Mouse (Mus musculus) ES-E14 (cell line): ENCODE results near the gene Tfap4. TPM values are rescaled to one million over a fixed set of nuclear protein-coding genes. Genes with fewer than 3 reads are reported as not detected.
A peak's percentile ranks its signal among the peaks of the same experiment; 100 is the strongest.

Source experiments
- DNase-seq: peaks from one replicate; pipeline ENCODE4 v3.0.0-alpha.2; 2013; ENCODE audit warnings: low read depth, low spot score
- H3K27ac ChIP-seq: 2 replicates; pipeline ENCODE4 v1.5.1; 2012; ENCODE audit warnings: low read depth, mild to moderate bottlenecking, low read length, moderate library complexity, mixed read lengths; ENCODE audit not compliant: poor library complexity, insufficient read depth, severe bottlenecking
- H3K36me3 ChIP-seq: 2 replicates; pipeline ENCODE4 v1.6.1; 2012; ENCODE audit warnings: mild to moderate bottlenecking, low read length, moderate library complexity, mixed read lengths; ENCODE audit not compliant: control insufficient read depth, poor library complexity, insufficient read depth, severe bottlenecking
- H3K4me1 ChIP-seq, 2 experiments: fragments of 150-350 bp in 1 of 2; sonication (generic) in 1 of 2; 2 replicates each; pipeline ENCODE4 v1.6.1; 2012; ENCODE audit warnings: low read length in 2 of 2, mild to moderate bottlenecking in 1 of 2, mixed read lengths in 1 of 2; ENCODE audit not compliant: control insufficient read depth in 2 of 2, insufficient read depth in 2 of 2, poor library complexity in 1 of 2
- H3K4me3 ChIP-seq, 2 experiments: fragments of 150-350 bp in 1 of 2; sonication (generic) in 1 of 2; 2 replicates each; pipeline ENCODE4 v1.5.1; 2012; ENCODE audit warnings: low read length in 2 of 2, low read depth in 1 of 2, mild to moderate bottlenecking in 1 of 2, mixed read lengths in 1 of 2; ENCODE audit not compliant: insufficient read depth in 1 of 2, poor library complexity in 1 of 2, severe bottlenecking in 1 of 2
- H3K9ac ChIP-seq: 2 replicates; pipeline ENCODE4 v1.6.1; 2012; ENCODE audit warnings: low read depth, mild to moderate bottlenecking, low read length, mixed read lengths; ENCODE audit not compliant: poor library complexity, insufficient read depth, severe bottlenecking
- H3K9me3 ChIP-seq: fragments of 150-350 bp; sonication (generic); 2 replicates; pipeline ENCODE4 v1.6.1; 2012; ENCODE audit warnings: low read depth, mild to moderate bottlenecking, low read length; ENCODE audit not compliant: control insufficient read depth, insufficient read depth
- CHD2 ChIP-seq: IDR thresholded peaks from 2 replicates; pipeline ENCODE4 v1.6.1; 2014; ENCODE audit warnings: mild to moderate bottlenecking, low read depth, low read length, inconsistent platforms
- HCFC1 ChIP-seq: IDR thresholded peaks from 2 replicates; pipeline ENCODE4 v1.6.1; 2012; ENCODE audit warnings: low read length, inconsistent platforms, borderline replicate concordance; ENCODE audit not compliant: insufficient read depth
- MAFK ChIP-seq: IDR thresholded peaks from 2 replicates; pipeline ENCODE4 v1.6.1; 2014; ENCODE audit warnings: mild to moderate bottlenecking, low read depth, low read length, inconsistent platforms; ENCODE audit not compliant: insufficient read depth
- ZC3H11A ChIP-seq: IDR thresholded peaks from 2 replicates; pipeline ENCODE4 v1.6.1; 2012; ENCODE audit warnings: low read depth, mild to moderate bottlenecking, inconsistent platforms, low read length, borderline replicate concordance
- ZNF384 ChIP-seq: IDR thresholded peaks from 2 replicates; pipeline ENCODE4 v1.6.1; 2012; ENCODE audit warnings: low read depth, low read length, inconsistent platforms
- in situ Hi-C, 2 experiments: fragments of 600-800 bp; cut with MboI; formaldehyde crosslinking; loops; one replicate each; pipeline ENCODE4 v1.15.1; 2025; ENCODE audit warnings: low sequenced_read_pairs in 2 of 2, inconsistent platforms in 1 of 2; ENCODE audit not compliant: unreplicated experiment in 2 of 2
- total RNA-seq: library from RNA; depleted of rRNA; stranded (reverse); fragments of 300-350 nt; gene quantifications from 2 replicates; pipeline ENCODE4 v1.2.3, GENCODE M21; 2012

Tfap4 gene
- total RNA-seq, 1 experiment, result 15.4 TPM

- in situ Hi-C loops, result no loop called here
- no peak for DNase-seq
- Histone ChIP-seq H3K4me1 (peaks cover 0 to 4% of the 10 kb centered on the region in 2 experiments; a peak in 1 of 4 replicates), H3K27ac (no peak overlapping the region), H3K9ac (no peak overlapping the region), H3K4me3 (no peak overlapping the region), H3K9me3 (no peaks in the 10 kb centered on the region), H3K36me3 (no peaks in the 10 kb centered on the region)
- TF ChIP-seq MAFK (no peak), CHD2 (no peak), HCFC1 (no peak), ZNF384 (no peak), ZC3H11A (no peak)
Measured at GRCm38 (mm10) chr16:4570737-4571136, 11.1 kb upstream of the Tfap4 start.

GRCm38 (mm10) chr16:4567912-4568311 is 8.3 kb upstream of the Tfap4 start:
- Histone ChIP-seq H3K4me1 (peaks cover 0 to 7% of the 10 kb centered on the region in 2 experiments; a peak in 2 of 4 replicates), H3K4me3 (no peak overlapping the region), H3K36me3 (no peaks in the 10 kb centered on the region), H3K9ac (no peak overlapping the region), H3K27ac (no peak overlapping the region), H3K9me3 (no peaks in the 10 kb centered on the region)
- DNase-seq, result peak; percentile 87
- in situ Hi-C loops, result no loop called here
- no peak for TF ChIP-seq HCFC1
- peak; percentile 49; the same call in 1 of the 2 replicates for TF ChIP-seq ZC3H11A

DNA sequence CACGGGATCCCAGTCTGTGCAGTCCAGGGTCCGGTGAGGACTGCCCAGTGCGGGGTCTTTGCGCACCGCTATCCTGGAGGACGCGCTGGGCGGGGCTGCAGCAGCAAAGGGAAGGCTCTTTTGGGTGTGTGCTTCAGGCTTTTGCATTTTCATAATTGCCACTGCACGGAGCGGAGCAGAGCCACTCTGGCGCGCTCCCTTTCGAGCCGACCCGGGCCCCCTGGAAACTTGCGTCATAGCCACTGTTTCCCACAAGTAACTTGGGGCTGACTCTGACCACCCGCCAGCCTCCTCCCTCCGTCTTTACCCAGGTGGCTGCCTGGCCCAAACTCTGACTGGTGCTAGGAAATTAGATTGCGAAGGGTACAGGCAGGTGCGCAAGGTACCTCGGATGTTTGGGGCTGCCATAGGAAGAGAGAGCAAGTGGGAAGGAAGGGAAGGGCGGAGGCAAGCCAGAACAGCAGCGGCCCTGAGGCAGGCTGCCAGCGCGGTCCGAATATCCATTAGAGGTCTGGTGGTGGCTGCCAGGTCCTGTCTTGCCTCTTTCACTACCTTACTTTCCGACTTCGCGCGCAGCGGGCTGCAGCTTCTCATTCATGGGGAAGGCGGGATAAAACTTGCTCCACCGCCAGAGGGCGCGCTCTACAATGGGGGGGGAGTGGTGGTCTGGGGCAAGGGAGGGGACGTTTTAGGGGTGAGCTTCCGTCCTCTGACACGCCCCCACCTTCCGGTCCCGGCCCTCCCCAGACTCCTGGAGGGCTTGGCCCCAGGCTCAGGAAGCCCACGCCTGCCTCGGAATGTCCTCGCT is 695 bp upstream of the Tfap4 start:
- no peaks in the 10 kb centered on the region for H3K9me3 ChIP-seq

DNA sequence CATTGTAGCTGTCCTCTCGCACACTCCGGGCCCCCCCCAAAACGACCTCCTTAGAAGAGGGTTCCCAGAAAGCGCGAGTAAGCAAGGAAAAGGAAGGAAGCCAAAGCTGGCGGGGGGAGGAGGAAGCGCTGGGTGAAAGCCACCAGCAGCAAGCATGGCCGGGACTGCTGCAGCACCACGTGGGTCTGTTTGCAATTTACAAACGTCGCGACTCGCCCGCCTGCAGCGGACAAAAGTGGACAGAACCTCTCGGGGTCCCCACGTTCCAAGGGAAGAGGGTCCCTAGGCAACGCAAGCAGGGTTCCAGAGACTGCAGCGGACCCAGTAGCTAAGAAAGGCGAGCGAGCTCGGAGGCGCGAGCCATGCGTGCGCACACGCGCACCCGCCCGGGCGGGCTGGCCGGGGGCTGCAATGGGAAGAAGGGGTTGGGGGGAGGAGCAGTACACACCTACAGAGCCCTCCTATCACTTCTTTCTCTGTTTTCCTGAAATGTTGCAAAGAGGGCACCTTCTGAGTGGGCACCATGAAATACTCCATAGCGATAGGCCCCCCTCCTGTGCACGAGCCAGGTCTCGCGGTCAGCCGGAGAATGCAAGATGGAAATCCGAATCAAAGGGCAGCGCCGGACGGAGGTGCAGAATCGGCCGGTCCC is 548 bp downstream of the Tfap4 start:
- peaks cover 2% of the 10 kb centered on the region; the same call in 1 of the 2 replicates for H3K36me3 ChIP-seq
- peak overlapping the region; percentile 91 for H3K9ac ChIP-seq
- H3K27ac ChIP-seq, result peak overlapping the region; percentile 82
- TF ChIP-seq ZC3H11A (no peak), MAFK (no peak), ZNF384 (no peak), CHD2 (no peak), HCFC1 (peak; percentile 16; the same call in 1 of the 2 replicates)
- DNase-seq, result peak; percentile 33
- in situ Hi-C loops, result no loop called here
- H3K4me1 ChIP-seq, result peaks cover 0 to 6% of the 10 kb centered on the region in 2 experiments; a peak in 1 of 4 replicates
- peak overlapping the region; percentile 80 to 83 for H3K4me3 ChIP-seq
- H3K9me3 ChIP-seq, result no peaks in the 10 kb centered on the region

More for the DNA sequence above, 695 bp upstream of the Tfap4 start:
- DNase-seq, result peak; percentile 93
- Histone ChIP-seq H3K4me1 (peaks cover 0 to 6% of the 10 kb centered on the region in 2 experiments; a peak in 2 of 4 replicates), H3K36me3 (peaks cover 2% of the 10 kb centered on the region; the same call in 1 of the 2 replicates), H3K27ac (peak overlapping the region; percentile 71), H3K4me3 (peak overlapping the region; percentile 80 to 83), H3K9ac (peak overlapping the region; percentile 74)
- TF ChIP-seq MAFK, result no peak
- no peak for TF ChIP-seq CHD2
- TF ChIP-seq HCFC1, result no peak; the same call in none of the 2 replicates
- TF ChIP-seq ZC3H11A, result no peak
- TF ChIP-seq ZNF384, result 0 out of 2 replicates have a peak, but pooled peaks have one; percentile 36
- in situ Hi-C loops, result no loop called here
